Mouse (Mus musculus) erythroblast, embryonic 14.5 days (primary cell): ENCODE data around the gene 4930447C04Rik.

Experiments
- GATA1 ChIP-seq: IDR thresholded peaks from 2 replicates; pipeline ENCODE4 v1.6.1; 2012; ENCODE audit warnings: low read length, inconsistent platforms, mixed read lengths
- TAL1 ChIP-seq: IDR thresholded peaks from 3 replicates; pipeline ENCODE4 v1.6.1; 2012; ENCODE audit warnings: low read length, inconsistent platforms, mixed read lengths

- TF ChIP-seq TAL1, result no peak
- TF ChIP-seq GATA1, result no peak
These were observed 92.8 kb downstream of the 4930447C04Rik start for GRCm38 (mm10) chr12:72847725-72848124.
